Mouse (Mus musculus): ENCODE measurements around the gene Taf1c. TPM values are rescaled to one million over a fixed set of nuclear protein-coding genes. Genes with fewer than 3 reads are reported as not detected.

The Taf1c gene
- total RNA-seq (2021), result 1 to 10 TPM; 5.2 to 6.6 TPM
- long read RNA-seq, experiment 1, transcript Taf1c-201 (15 exons, 3,236 nt), result major isoform, 11 of 14 reads
- long read RNA-seq, experiment 1, partial matches to known transcripts, result 1 of 14 reads
- long read RNA-seq, experiment 1, other reads (novel, unspliced or antisense), result 1 of 14 reads
- long read RNA-seq, experiment 2, transcript Taf1c-201 (15 exons, 3,236 nt), result major isoform, 12 of 17 reads
- long read RNA-seq, experiment 2, partial matches to known transcripts, result 3 of 17 reads
- long read RNA-seq, experiment 2, other reads (novel, unspliced or antisense), result 2 of 17 reads

GRCm38 (mm10) chr8:119604996-119605395, at the start of gene Taf1c:
Taf1c (minus strand) TSS chr8:119605222.
- H3K27ac ChIP-seq, result peak within 1 kb of the TSS; percentile 90
- intact Hi-C loops (cut with DNase I), result loop anchor here (1.0 to 10.0 kb wide), 4 partner anchors 30 to 193 kb away; partner anchors contain the start of genes Dnaaf1, Hsdl1, Mbtps1 and Necab2

GRCm38 (mm10) chr8:119651324-119651723, 46.3 kb upstream of the Taf1c start:
- Histone ChIP-seq H3K4me3 (no peak overlapping the region), H3K27ac (no peak overlapping the region; the same call in 1 of the 2 replicates)
- intact Hi-C loops (cut with DNase I), result no loop called here
- TF ChIP-seq CTCF (IDR thresholded peaks at IDR 0.05), result no peak
- DNase-seq, result no peak

More at GRCm38 (mm10) chr8:119604996-119605395, at the start of gene Taf1c:
- peak within 1 kb of the TSS; percentile 77 for H3K4me3 ChIP-seq
- peak; percentile 96 for DNase-seq
- TF ChIP-seq CTCF (IDR thresholded peaks at IDR 0.05), result peak; percentile 91

GRCm38 (mm10) chr8:119646846-119647245, 41.8 kb upstream of the Taf1c start:
- no peak for TF ChIP-seq CTCF (IDR thresholded peaks at IDR 0.05)
- Histone ChIP-seq H3K27ac (no peak overlapping the region), H3K4me3 (no peak overlapping the region)
- intact Hi-C loops (cut with DNase I), result no loop called here
- DNase-seq, result no peak

- no peak overlapping the region for H3K27ac ChIP-seq
- TF ChIP-seq CTCF (IDR thresholded peaks at IDR 0.05), result peak; percentile 29
Observed at GRCm38 (mm10) chr8:119646197-119646596, 41.2 kb upstream of the Taf1c start.

GRCm38 (mm10) chr8:119644981-119645597, 40.1 kb upstream of the Taf1c start:
- TF ChIP-seq CTCF (IDR thresholded peaks at IDR 0.05), result no peak
- intact Hi-C loops (cut with DNase I), result no loop called here
- no peak for DNase-seq
- Histone ChIP-seq H3K4me3 (no peak overlapping the region), H3K27ac (no peak overlapping the region)

More at GRCm38 (mm10) chr8:119646197-119646596, 41.2 kb upstream of the Taf1c start:
- intact Hi-C loops (cut with DNase I), result no loop called here
- no peak for DNase-seq
- no peak overlapping the region for H3K4me3 ChIP-seq

GRCm38 (mm10) chr8:119644429-119644960, 39.5 kb upstream of the Taf1c start:
- Histone ChIP-seq H3K4me3 (no peak overlapping the region), H3K27ac (no peak overlapping the region)
- no peak for TF ChIP-seq CTCF (IDR thresholded peaks at IDR 0.05)
- DNase-seq, result no peak
- intact Hi-C loops (cut with DNase I), result no loop called here

GRCm38 (mm10) chr8:119642960-119643359, 37.9 kb upstream of the Taf1c start:
- intact Hi-C loops (cut with DNase I), result no loop called here
- TF ChIP-seq CTCF (IDR thresholded peaks at IDR 0.05), result no peak

GRCm38 (mm10) chr8:119641058-119641457, 36.0 kb upstream of the Taf1c start:
- no peak for TF ChIP-seq CTCF (IDR thresholded peaks at IDR 0.05)
- no peak overlapping the region for H3K27ac ChIP-seq
- no peak overlapping the region for H3K4me3 ChIP-seq
- no peak for DNase-seq
- intact Hi-C loops (cut with DNase I), result no loop called here

More at GRCm38 (mm10) chr8:119642960-119643359, 37.9 kb upstream of the Taf1c start:
- no peak overlapping the region for H3K4me3 ChIP-seq
- no peak for DNase-seq
- H3K27ac ChIP-seq, result no peak overlapping the region

GRCm38 (mm10) chr8:119639798-119640197, 34.8 kb upstream of the Taf1c start:
- intact Hi-C loops (cut with DNase I), result loop anchor here (1.0 kb wide), 1 partner anchor 30 kb away; no protein-coding TSS in a partner anchor
- TF ChIP-seq CTCF (IDR thresholded peaks at IDR 0.05), result no peak
- Histone ChIP-seq H3K27ac (peak overlapping the region; percentile 75), H3K4me3 (no peak overlapping the region)
- DNase-seq, result no peak

GRCm38 (mm10) chr8:119638261-119638660, 33.2 kb upstream of the Taf1c start:
- Histone ChIP-seq H3K4me3 (no peak overlapping the region), H3K27ac (peak overlapping the region; percentile 75)
- DNase-seq, result no peak
- intact Hi-C loops (cut with DNase I), result no loop called here
- peak; percentile 6; the same call in 1 of the 2 replicates for TF ChIP-seq CTCF (IDR thresholded peaks at IDR 0.05)

GRCm38 (mm10) chr8:119637381-119637780, 32.4 kb upstream of the Taf1c start:
- TF ChIP-seq CTCF (IDR thresholded peaks at IDR 0.05), result no peak
- DNase-seq, result no peak
- Histone ChIP-seq H3K4me3 (no peak overlapping the region), H3K27ac (peak overlapping the region; percentile 75)
- intact Hi-C loops (cut with DNase I), result no loop called here

- DNase-seq, result no peak
- TF ChIP-seq CTCF (IDR thresholded peaks at IDR 0.05), result no peak
- intact Hi-C loops (cut with DNase I), result no loop called here
- peak overlapping the region; percentile 75 for H3K27ac ChIP-seq
- no peak overlapping the region for H3K4me3 ChIP-seq
Observed at GRCm38 (mm10) chr8:119636766-119637165, 31.7 kb upstream of the Taf1c start.

- TF ChIP-seq CTCF (IDR thresholded peaks at IDR 0.05), result no peak
- intact Hi-C loops (cut with DNase I), result no loop called here
- Histone ChIP-seq H3K27ac (peak overlapping the region; percentile 75), H3K4me3 (peak overlapping the region; percentile 56)
- DNase-seq, result no peak
Observed at GRCm38 (mm10) chr8:119635958-119636357, 30.9 kb upstream of the Taf1c start.

All from gastrocnemius, adult 2 months (tissue).